Comparison of ENCODE assay signal across 8 mouse cellular contexts in the genomic region with DNA sequence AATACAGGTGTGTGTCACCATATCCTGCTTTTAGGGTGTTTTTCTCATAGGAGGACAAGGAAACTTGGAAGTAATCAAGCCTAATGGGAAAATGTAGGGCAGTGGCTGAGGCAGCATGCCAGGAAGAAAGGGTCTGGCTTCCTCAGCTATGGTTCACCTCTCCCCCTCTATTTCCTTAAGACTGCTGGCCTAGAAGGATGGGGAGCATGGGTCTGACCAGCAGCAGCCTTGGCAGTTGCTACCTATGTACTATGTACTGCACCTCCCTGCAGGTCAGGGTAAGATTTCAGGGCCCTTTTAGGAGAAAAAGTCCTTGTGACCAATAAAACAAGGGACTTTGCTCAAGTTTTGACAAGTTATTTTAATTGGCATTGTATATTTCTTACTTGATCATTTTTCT. TPM values are rescaled to one million over a fixed set of nuclear protein-coding genes. Genes with fewer than 3 reads are reported as not detected.
DNase-seq lines count a peak whose midpoint lies in the region; ATAC-seq and TF ChIP-seq lines count a peak whose summit lies in the region.

No protein-coding gene starts in this region.

- no peak for TF ChIP-seq EP300 in lung, postnatal 0 days (IDR thresholded peaks at IDR 0.05)
- no peak for TF ChIP-seq EP300 in stomach, postnatal 0 days (optimal IDR thresholded peaks at IDR 0.05)

- no peak for ATAC-seq in lung, postnatal 0 days
- ATAC-seq in liver, embryonic 12.5 days, result no peak
- ATAC-seq in stomach, postnatal 0 days (ENCODE audit: low FRiP score, low TSS enrichment), result no peak

- no peak for TF ChIP-seq CTCF in lung, postnatal 0 days (IDR thresholded peaks at IDR 0.05)
- TF ChIP-seq CTCF in stomach, postnatal 0 days (IDR thresholded peaks at IDR 0.05; ENCODE audit: low read depth), result no peak

- H3K4me3 ChIP-seq in lung, postnatal 0 days (ENCODE audit: low read depth, low read length), result no peak overlapping the region
- H3K4me3 ChIP-seq in liver, embryonic 12.5 days, result peak overlapping the region; percentile 76
- H3K4me3 ChIP-seq in stomach, postnatal 0 days (ENCODE audit: low read depth, low read length), result peak overlapping the region; percentile 76; the same call in 1 of the 2 replicates

- DNase-seq in cerebellum, adult 11-12 months, result peak; percentile 21
- no peak for DNase-seq in cerebellum, adult 18-20 months
- DNase-seq in lung, postnatal 0 days (ENCODE audit: low spot score), result no peak
- no peak for DNase-seq in lung, postnatal 4 days
- DNase-seq in stomach, postnatal 0 days (ENCODE audit: low spot score), result no peak
- no peak for DNase-seq in urinary bladder, postnatal 10 days (ENCODE audit: low spot score)
- no peak for DNase-seq in adrenal gland, postnatal 10 days

- no peak overlapping the region for H3K27ac ChIP-seq in lung, postnatal 0 days (ENCODE audit: low read length)
- no peak overlapping the region for H3K27ac ChIP-seq in liver, embryonic 12.5 days
- H3K27ac ChIP-seq in stomach, postnatal 0 days (replicated peaks), result no peak overlapping the region

- peaks cover 6% of the 10 kb centered on the region; the same call in 1 of the 2 replicates for H3K36me3 ChIP-seq in lung, postnatal 0 days (ENCODE audit: insufficient read depth, low read length)
- peaks cover 50% of the 10 kb centered on the region for H3K36me3 ChIP-seq in liver, embryonic 12.5 days
- H3K36me3 ChIP-seq in stomach, postnatal 0 days (ENCODE audit: control insufficient read depth, insufficient read depth, low read length), result peaks cover 11% of the 10 kb centered on the region; the same call in 1 of the 2 replicates

- H3K9ac ChIP-seq in lung, postnatal 0 days (replicated peaks; ENCODE audit: low read depth), result no peak overlapping the region
- H3K9ac ChIP-seq in liver, embryonic 12.5 days, result peak overlapping the region; percentile 83
- H3K9ac ChIP-seq in stomach, postnatal 0 days (ENCODE audit: low read length), result no peak overlapping the region

- no peaks in the 10 kb centered on the region for H3K9me3 ChIP-seq in lung, postnatal 0 days (ENCODE audit: low read length)
- H3K9me3 ChIP-seq in liver, embryonic 12.5 days (replicated peaks), result no peaks in the 10 kb centered on the region
- no peaks in the 10 kb centered on the region for H3K9me3 ChIP-seq in stomach, postnatal 0 days (ENCODE audit: control insufficient read depth, low read length)

- H3K4me1 ChIP-seq in lung, postnatal 0 days (ENCODE audit: insufficient read depth, low read depth, low read length), result peaks cover 7% of the 10 kb centered on the region; the same call in 1 of the 2 replicates
- peaks cover 20% of the 10 kb centered on the region for H3K4me1 ChIP-seq in liver, embryonic 12.5 days
- H3K4me1 ChIP-seq in stomach, postnatal 0 days (replicated peaks; ENCODE audit: control insufficient read depth, insufficient read depth), result no peaks in the 10 kb centered on the region

- peak overlapping the region; percentile 92; the same call in 1 of the 2 replicates for H3K4me2 ChIP-seq in lung, postnatal 0 days (replicated peaks; ENCODE audit: low read depth, low read length)
- peak overlapping the region; percentile 95 for H3K4me2 ChIP-seq in liver, embryonic 12.5 days
- H3K4me2 ChIP-seq in stomach, postnatal 0 days (replicated peaks; ENCODE audit: low read depth), result peak overlapping the region; percentile 93

- no peaks in the 10 kb centered on the region for H3K27me3 ChIP-seq in lung, postnatal 0 days (replicated peaks; ENCODE audit: insufficient read depth, low read length)
- no peaks in the 10 kb centered on the region for H3K27me3 ChIP-seq in liver, embryonic 12.5 days (replicated peaks)
- H3K27me3 ChIP-seq in stomach, postnatal 0 days (ENCODE audit: control insufficient read depth, insufficient read depth, low read length), result no peaks in the 10 kb centered on the region

RNA-seq across cellular contexts. Expression of gene Man2c1, which starts 0.8 kb away (rescaled TPM):
- 36.1 and 38.8 TPM in 2 replicates for polyA plus RNA-seq in lung, postnatal 0 days (2015; fragmentation: Nextera tagmentation; extraction: Ambion mirVana)
- polyA plus RNA-seq in liver, embryonic 12.5 days (2016; fragmentation: Nextera tagmentation; extraction: Ambion mirVana), result 31.5 and 35.4 TPM in 2 replicates
- 35.2 and 39.5 TPM in 2 replicates for polyA plus RNA-seq in stomach, postnatal 0 days (2015; fragmentation: Nextera tagmentation; extraction: Ambion mirVana)
- 100 to 1,000 TPM in 1 of 2 experiments, 10 to 100 TPM in 1; 84.2 to 121 TPM for total RNA-seq in adrenal gland, postnatal 10 days (2021)

RNA-seq across cellular contexts. Expression of gene Neil1, which starts 18.5 kb away (rescaled TPM):
- polyA plus RNA-seq in lung, postnatal 0 days (2015; fragmentation: Nextera tagmentation; extraction: Ambion mirVana), result 6.2 and 7.2 TPM in 2 replicates
- 2.2 and 2.5 TPM in 2 replicates for polyA plus RNA-seq in liver, embryonic 12.5 days (2016; fragmentation: Nextera tagmentation; extraction: Ambion mirVana)
- polyA plus RNA-seq in stomach, postnatal 0 days (2015; fragmentation: Nextera tagmentation; extraction: Ambion mirVana), result 4.7 and 5.2 TPM in 2 replicates
- total RNA-seq in adrenal gland, postnatal 10 days (2021), result 10 to 100 TPM; 11.4 to 13.1 TPM

RNA-seq across cellular contexts. Expression of gene Commd4, which starts 28.5 kb away (rescaled TPM):
- polyA plus RNA-seq in lung, postnatal 0 days (2015; fragmentation: Nextera tagmentation; extraction: Ambion mirVana), result 81.5 and 106 TPM in 2 replicates
- polyA plus RNA-seq in liver, embryonic 12.5 days (2016; fragmentation: Nextera tagmentation; extraction: Ambion mirVana), result 62.8 and 64.2 TPM in 2 replicates
- polyA plus RNA-seq in stomach, postnatal 0 days (2015; fragmentation: Nextera tagmentation; extraction: Ambion mirVana), result 74.9 and 75.3 TPM in 2 replicates
- total RNA-seq in adrenal gland, postnatal 10 days (2021), result 10 to 100 TPM; 48.8 to 57.6 TPM

RNA-seq across cellular contexts. Expression of gene Sin3a, which starts 57.8 kb away (rescaled TPM):
- 14.3 and 17.5 TPM in 2 replicates for polyA plus RNA-seq in lung, postnatal 0 days (2015; fragmentation: Nextera tagmentation; extraction: Ambion mirVana)
- polyA plus RNA-seq in liver, embryonic 12.5 days (2016; fragmentation: Nextera tagmentation; extraction: Ambion mirVana), result 20.2 and 20.5 TPM in 2 replicates
- 10.4 and 10.6 TPM in 2 replicates for polyA plus RNA-seq in stomach, postnatal 0 days (2015; fragmentation: Nextera tagmentation; extraction: Ambion mirVana)
- 10 to 100 TPM; 53.0 to 59.1 TPM for total RNA-seq in adrenal gland, postnatal 10 days (2021)
